In the genomic region with DNA sequence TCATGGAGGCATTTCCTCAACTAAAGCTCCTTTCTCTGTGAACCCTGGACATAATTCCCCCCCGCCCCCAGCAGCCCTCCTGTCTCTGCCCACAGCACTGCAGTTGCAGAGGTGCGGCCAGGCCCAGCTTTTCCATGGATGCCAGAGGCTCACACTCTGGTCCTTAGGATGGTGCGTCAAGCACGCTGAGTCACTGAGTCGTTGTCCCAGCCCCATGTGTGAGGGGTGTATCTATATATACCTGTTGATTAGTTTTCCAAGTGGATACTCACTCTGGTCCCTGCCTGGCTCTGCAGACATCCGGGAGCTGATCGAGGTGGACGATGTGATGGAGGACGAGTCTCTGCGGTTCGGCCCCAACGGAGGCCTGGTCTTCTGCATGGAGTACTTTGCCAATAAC, we compare ENCODE assay signal across 34 mouse cellular contexts.
"Had no signal": no experiment of that assay in that cellular context is flagged by ENCODE, and none has a peak within 500 bp of the region (broad histone marks: within the 10 kb centered on the region; RNA-seq: fewer than 3 reads in every experiment).

No protein-coding gene starts in this region.

- ATAC-seq: hindbrain, embryonic 16.5 days; hindbrain, postnatal 0 days; inflammation-experienced regulatory T-cells, adult 6 months; intestine, embryonic 15.5 days; intestine, embryonic 16.5 days; intestine, postnatal 0 days had no signal

- H3K4me3 ChIP-seq: heart, embryonic 10.5 days; heart, embryonic 13.5 days; heart, embryonic 15.5 days; hindbrain, embryonic 10.5 days; hindbrain, embryonic 12.5 days; hindbrain, embryonic 13.5 days; hindbrain, embryonic 15.5 days; intestine, embryonic 15.5 days; kidney, embryonic 15.5 days; layer of hippocampus, adult 2 months; left cerebral cortex, adult 2 months had no signal

- H3K9me3 ChIP-seq: heart, embryonic 10.5 days; heart, embryonic 13.5 days; heart, embryonic 15.5 days; hindbrain, embryonic 10.5 days; hindbrain, embryonic 12.5 days; hindbrain, embryonic 13.5 days; hindbrain, embryonic 15.5 days; intestine, embryonic 15.5 days; kidney, embryonic 15.5 days had no signal

- H3K4me2 ChIP-seq: heart, embryonic 11.5 days; heart, embryonic 13.5 days; heart, embryonic 15.5 days; hindbrain, embryonic 12.5 days; hindbrain, embryonic 13.5 days; hindbrain, embryonic 14.5 days; hindbrain, embryonic 15.5 days; intestine, embryonic 15.5 days; kidney, embryonic 15.5 days had no signal

- H3K9ac ChIP-seq: heart, embryonic 13.5 days; heart, embryonic 15.5 days; hindbrain, embryonic 12.5 days; hindbrain, embryonic 13.5 days; hindbrain, embryonic 14.5 days; hindbrain, embryonic 15.5 days; intestine, embryonic 15.5 days; kidney, embryonic 15.5 days had no signal

- H3K27ac ChIP-seq: heart, embryonic 10.5 days; heart, embryonic 13.5 days; heart, embryonic 15.5 days; hindbrain, embryonic 10.5 days; hindbrain, embryonic 12.5 days; hindbrain, embryonic 13.5 days; hindbrain, embryonic 14.5 days; hindbrain, embryonic 15.5 days; hindbrain, postnatal 0 days; intestine, embryonic 15.5 days; kidney, embryonic 15.5 days; kidney, postnatal 0 days; layer of hippocampus, adult 2 months; left cerebral cortex, adult 2 months had no signal

- H3K27me3 ChIP-seq: heart, embryonic 13.5 days; heart, embryonic 15.5 days; hindbrain, embryonic 12.5 days; hindbrain, embryonic 13.5 days; hindbrain, embryonic 15.5 days; intestine, embryonic 15.5 days; kidney, embryonic 15.5 days had no signal

- DNase-seq: heart, postnatal 10 days; heart, postnatal 14 days; heart, postnatal 36 days; heart, postnatal 4 days; kidney, adult 11 months; kidney, adult 2 months; kidney, adult 8-10 months; kidney, adult 9 months; kidney, postnatal 10 days; kidney, postnatal 14 days; kidney, postnatal 25 days; kidney, postnatal 36 days; kidney, postnatal 4 days; layer of hippocampus, adult 9-11 months; layer of hippocampus, postnatal 36 days had no signal
